Mouse (Mus musculus): Measurements from ENCODE around the gene Abcc12. TPM values are rescaled to one million over a fixed set of nuclear protein-coding genes. Genes with fewer than 3 reads are reported as not detected.

The Abcc12 gene
- total RNA-seq, 2 experiments from 2014 or later = 0.16 TPM; not detected in 1

- DNase-seq = no peak
Measured at GRCm38 (mm10) chr8:86512131-86512792, 68.2 kb downstream of the Abcc12 start.

GRCm38 (mm10) chr8:86501341-86501740 lies 79.1 kb downstream of the Abcc12 start:
- no peak for DNase-seq

GRCm38 (mm10) chr8:86495056-86495455 lies 85.4 kb downstream of the Abcc12 start:
- no peak for DNase-seq

GRCm38 (mm10) chr8:86493841-86494240 lies 86.6 kb downstream of the Abcc12 start:
- no peak for DNase-seq

- no peak for DNase-seq
Measured at GRCm38 (mm10) chr8:86485411-86485810, 95.1 kb downstream of the Abcc12 start.

GRCm38 (mm10) chr8:86484244-86484643 lies 96.2 kb downstream of the Abcc12 start:
- no peak for DNase-seq

- no peak for DNase-seq
Measured at GRCm38 (mm10) chr8:86482116-86482515, 98.4 kb downstream of the Abcc12 start.

- DNase-seq = no peak
Measured at GRCm38 (mm10) chr8:86475711-86476438, 104.6 kb downstream of the Abcc12 start.

GRCm38 (mm10) chr8:86474461-86474860 lies 106.0 kb downstream of the Abcc12 start:
- no peak for DNase-seq

- DNase-seq = no peak
Measured at GRCm38 (mm10) chr8:86473121-86473520, 107.4 kb downstream of the Abcc12 start.

GRCm38 (mm10) chr8:86470717-86471116 lies 109.8 kb downstream of the Abcc12 start:
- DNase-seq = no peak

GRCm38 (mm10) chr8:86463215-86463614 lies 117.3 kb downstream of the Abcc12 start:
- no peak for DNase-seq

- DNase-seq = no peak
Measured at GRCm38 (mm10) chr8:86460372-86460771, 120.1 kb downstream of the Abcc12 start.

- DNase-seq = no peak
Measured at GRCm38 (mm10) chr8:86453697-86454480, 126.6 kb downstream of the Abcc12 start.

GRCm38 (mm10) chr8:86449870-86450515 lies 130.5 kb downstream of the Abcc12 start:
- no peak for DNase-seq

GRCm38 (mm10) chr8:86445516-86445915 lies 135.0 kb downstream of the Abcc12 start:
- no peak for DNase-seq

- no peak for DNase-seq
Measured at GRCm38 (mm10) chr8:86443744-86444143, 136.7 kb downstream of the Abcc12 start.

GRCm38 (mm10) chr8:86438983-86439299 lies 141.5 kb downstream of the Abcc12 start:
- DNase-seq = no peak

- DNase-seq = no peak
Measured at GRCm38 (mm10) chr8:86438133-86438982, 142.1 kb downstream of the Abcc12 start.

GRCm38 (mm10) chr8:86437418-86437817 lies 143.1 kb downstream of the Abcc12 start:
- no peak for DNase-seq

All from gastrocnemius, postnatal 25 days (tissue).